Mouse (Mus musculus): ENCODE measurements around the gene Slc13a4. TPM values are rescaled to one million over a fixed set of nuclear protein-coding genes. Genes with fewer than 3 reads are reported as not detected.

Gene Slc13a4
- polyA plus RNA-seq, 1 experiment = not detected

GRCm38 (mm10) chr6:35309406-35309805 lies 1.5 kb upstream of the Slc13a4 start:
- no peaks in the 10 kb centered on the region for H3K36me3 ChIP-seq (replicated peaks; ENCODE audit: low read length)
- H3K9me3 ChIP-seq = no peaks in the 10 kb centered on the region
- H3K4me3 ChIP-seq (replicated peaks) = no peak overlapping the region
- H3K27me3 ChIP-seq (replicated peaks) = peaks cover 28% of the 10 kb centered on the region
- H3K4me1 ChIP-seq = 0 out of 2 replicates have a peak, but pooled peaks cover 13% of the 10 kb centered on the region
- no peak for TF ChIP-seq FLI1 (IDR thresholded peaks at IDR 0.05; ENCODE audit: low read length)
- no peak for TF ChIP-seq GATA1 (IDR thresholded peaks at IDR 0.05; ENCODE audit: borderline replicate concordance, low read length)

GRCm38 (mm10) chr6:35307136-35307535 lies 795 bp downstream of the Slc13a4 start:
- Histone ChIP-seq H3K27me3 (replicated peaks) (peaks cover 30% of the 10 kb centered on the region), H3K36me3 (replicated peaks; ENCODE audit: low read length) (no peaks in the 10 kb centered on the region), H3K4me1 (0 out of 2 replicates have a peak, but pooled peaks cover 10% of the 10 kb centered on the region), H3K4me3 (replicated peaks) (no peak overlapping the region), H3K9me3 (no peaks in the 10 kb centered on the region)
- TF ChIP-seq FLI1 (IDR thresholded peaks at IDR 0.05; ENCODE audit: low read length) = no peak
- TF ChIP-seq GATA1 (IDR thresholded peaks at IDR 0.05; ENCODE audit: borderline replicate concordance, low read length) = no peak

GRCm38 (mm10) chr6:35303355-35303900 lies 4.5 kb downstream of the Slc13a4 start:
- Histone ChIP-seq H3K4me1 (peaks cover 8% of the 10 kb centered on the region; the same call in 1 of the 2 replicates), H3K4me3 (replicated peaks) (no peak overlapping the region), H3K27me3 (replicated peaks) (peaks cover 27% of the 10 kb centered on the region), H3K36me3 (replicated peaks; ENCODE audit: low read length) (no peaks in the 10 kb centered on the region), H3K9me3 (no peaks in the 10 kb centered on the region)
- no peak for TF ChIP-seq FLI1 (IDR thresholded peaks at IDR 0.05; ENCODE audit: low read length)
- TF ChIP-seq GATA1 (IDR thresholded peaks at IDR 0.05; ENCODE audit: borderline replicate concordance, low read length) = no peak

GRCm38 (mm10) chr6:35302581-35302980 lies 5.3 kb downstream of the Slc13a4 start:
- peaks cover 8% of the 10 kb centered on the region; the same call in 1 of the 2 replicates for H3K4me1 ChIP-seq
- TF ChIP-seq GATA1 (IDR thresholded peaks at IDR 0.05; ENCODE audit: borderline replicate concordance, low read length) (no peak), FLI1 (IDR thresholded peaks at IDR 0.05; ENCODE audit: low read length) (no peak)
- H3K27me3 ChIP-seq (replicated peaks) = peaks cover 25% of the 10 kb centered on the region

GRCm38 (mm10) chr6:35298323-35298722 lies 9.6 kb downstream of the Slc13a4 start:
- H3K4me3 ChIP-seq (replicated peaks) = no peak overlapping the region
- H3K4me1 ChIP-seq = peaks cover 12% of the 10 kb centered on the region
- TF ChIP-seq FLI1 (IDR thresholded peaks at IDR 0.05; ENCODE audit: low read length) = no peak
- TF ChIP-seq GATA1 (IDR thresholded peaks at IDR 0.05; ENCODE audit: borderline replicate concordance, low read length) = no peak
- H3K36me3 ChIP-seq (replicated peaks; ENCODE audit: low read length) = no peaks in the 10 kb centered on the region
- H3K9me3 ChIP-seq = no peaks in the 10 kb centered on the region
- H3K27me3 ChIP-seq (replicated peaks) = peaks cover 25% of the 10 kb centered on the region

More at GRCm38 (mm10) chr6:35302581-35302980, 5.3 kb downstream of the Slc13a4 start:
- Histone ChIP-seq H3K36me3 (replicated peaks; ENCODE audit: low read length) (no peaks in the 10 kb centered on the region), H3K4me3 (replicated peaks) (no peak overlapping the region), H3K9me3 (no peaks in the 10 kb centered on the region)

- no peak for TF ChIP-seq FLI1 (IDR thresholded peaks at IDR 0.05; ENCODE audit: low read length)
- TF ChIP-seq GATA1 (IDR thresholded peaks at IDR 0.05; ENCODE audit: borderline replicate concordance, low read length) = no peak
Observed at GRCm38 (mm10) chr6:35297516-35298227, 10.3 kb downstream of the Slc13a4 start.

GRCm38 (mm10) chr6:35297001-35297400 lies 10.9 kb downstream of the Slc13a4 start:
- Histone ChIP-seq H3K36me3 (replicated peaks; ENCODE audit: low read length) (no peaks in the 10 kb centered on the region), H3K9me3 (no peaks in the 10 kb centered on the region), H3K27me3 (replicated peaks) (peaks cover 24% of the 10 kb centered on the region), H3K4me1 (peaks cover 12% of the 10 kb centered on the region), H3K4me3 (replicated peaks) (no peak overlapping the region)
- TF ChIP-seq GATA1 (IDR thresholded peaks at IDR 0.05; ENCODE audit: borderline replicate concordance, low read length) (no peak), FLI1 (IDR thresholded peaks at IDR 0.05; ENCODE audit: low read length) (no peak)

More at GRCm38 (mm10) chr6:35297516-35298227, 10.3 kb downstream of the Slc13a4 start:
- H3K4me1 ChIP-seq = peaks cover 12% of the 10 kb centered on the region
- H3K4me3 ChIP-seq (replicated peaks) = no peak overlapping the region
- H3K27me3 ChIP-seq (replicated peaks) = peaks cover 23% of the 10 kb centered on the region
- no peaks in the 10 kb centered on the region for H3K9me3 ChIP-seq
- no peaks in the 10 kb centered on the region for H3K36me3 ChIP-seq (replicated peaks; ENCODE audit: low read length)

GRCm38 (mm10) chr6:35294964-35295363 lies 13.0 kb downstream of the Slc13a4 start:
- TF ChIP-seq GATA1 (IDR thresholded peaks at IDR 0.05; ENCODE audit: borderline replicate concordance, low read length) (no peak), FLI1 (IDR thresholded peaks at IDR 0.05; ENCODE audit: low read length) (no peak)
- Histone ChIP-seq H3K27me3 (replicated peaks) (peaks cover 24% of the 10 kb centered on the region), H3K9me3 (no peaks in the 10 kb centered on the region), H3K4me3 (replicated peaks) (no peak overlapping the region), H3K36me3 (replicated peaks; ENCODE audit: low read length) (no peaks in the 10 kb centered on the region), H3K4me1 (peaks cover 6% of the 10 kb centered on the region)

GRCm38 (mm10) chr6:35289676-35290075 lies 18.3 kb downstream of the Slc13a4 start:
- H3K9me3 ChIP-seq = peaks cover 16% of the 10 kb centered on the region
- no peak for TF ChIP-seq GATA1 (IDR thresholded peaks at IDR 0.05; ENCODE audit: borderline replicate concordance, low read length)
- TF ChIP-seq FLI1 (IDR thresholded peaks at IDR 0.05; ENCODE audit: low read length) = no peak

GRCm38 (mm10) chr6:35288920-35289319 lies 19.0 kb downstream of the Slc13a4 start:
- Histone ChIP-seq H3K27me3 (replicated peaks) (peaks cover 36% of the 10 kb centered on the region), H3K9me3 (peaks cover 16% of the 10 kb centered on the region), H3K4me3 (replicated peaks) (no peak overlapping the region), H3K4me1 (peaks cover 16% of the 10 kb centered on the region), H3K36me3 (replicated peaks; ENCODE audit: low read length) (no peaks in the 10 kb centered on the region)
- TF ChIP-seq FLI1 (IDR thresholded peaks at IDR 0.05; ENCODE audit: low read length) (no peak), GATA1 (IDR thresholded peaks at IDR 0.05; ENCODE audit: borderline replicate concordance, low read length) (no peak)

More at GRCm38 (mm10) chr6:35289676-35290075, 18.3 kb downstream of the Slc13a4 start:
- Histone ChIP-seq H3K4me1 (peaks cover 18% of the 10 kb centered on the region), H3K36me3 (replicated peaks; ENCODE audit: low read length) (no peaks in the 10 kb centered on the region), H3K4me3 (replicated peaks) (no peak overlapping the region), H3K27me3 (replicated peaks) (peaks cover 32% of the 10 kb centered on the region)

Measured in megakaryocyte, embryonic 14.5 days (primary cell).